Comparison of ENCODE assay signal across 9 mouse cellular contexts in genomic region chr4:13265755-13266154, GRCm38 (mm10).
DNase-seq lines count a peak whose midpoint lies in the region; ATAC-seq lines count a peak whose summit lies in the region.
"Had no signal": no experiment of that assay in that cellular context is flagged by ENCODE, and none has a peak within 500 bp of the region (broad histone marks: within the 10 kb centered on the region; RNA-seq: fewer than 3 reads in every experiment).

No protein-coding gene starts in this region.

- no peaks in the 10 kb centered on the region for H3K27me3 ChIP-seq in kidney, embryonic 15.5 days
- H3K27me3 ChIP-seq in intestine, embryonic 16.5 days (replicated peaks; ENCODE audit: control insufficient read depth, insufficient read depth, low read length), result no peaks in the 10 kb centered on the region
- H3K27me3 ChIP-seq in stomach, embryonic 16.5 days (ENCODE audit: control insufficient read depth, insufficient read depth, low read length), result no peaks in the 10 kb centered on the region
- H3K27me3 ChIP-seq: CH12.LX had no signal

- H3K4me2 ChIP-seq in kidney, embryonic 15.5 days, result no peak overlapping the region
- H3K4me2 ChIP-seq in intestine, embryonic 16.5 days (ENCODE audit: low read depth, low read length), result no peak overlapping the region
- no peak overlapping the region for H3K4me2 ChIP-seq in stomach, embryonic 16.5 days (ENCODE audit: low read depth, low read length)

- H3K36me3 ChIP-seq in kidney, embryonic 15.5 days, result no peaks in the 10 kb centered on the region
- H3K36me3 ChIP-seq in intestine, embryonic 16.5 days (ENCODE audit: control insufficient read depth, insufficient read depth, low read length), result no peaks in the 10 kb centered on the region
- H3K36me3 ChIP-seq in stomach, embryonic 16.5 days (ENCODE audit: control insufficient read depth, insufficient read depth, low read length), result no peaks in the 10 kb centered on the region

- DNase-seq in kidney, adult 9 months, result peak; percentile 9
- DNase-seq in heart, adult 8-10 months (ENCODE audit: low spot score), result peak; percentile 13
- no peak for DNase-seq in urinary bladder, postnatal 25 days (ENCODE audit: low spot score)
- DNase-seq in layer of hippocampus, adult 9-10 months (ENCODE audit: low spot score), result no peak
- DNase-seq: thymus, adult 2 months had no signal

- no peak overlapping the region for H3K9ac ChIP-seq in kidney, embryonic 15.5 days
- H3K9ac ChIP-seq in intestine, embryonic 16.5 days (ENCODE audit: low read depth, low read length), result no peak overlapping the region
- no peak overlapping the region for H3K9ac ChIP-seq in stomach, embryonic 16.5 days (ENCODE audit: low read length)

- no peak overlapping the region for H3K4me3 ChIP-seq in kidney, embryonic 15.5 days (replicated peaks)
- H3K4me3 ChIP-seq in intestine, embryonic 16.5 days (ENCODE audit: low read length), result no peak overlapping the region
- no peak overlapping the region for H3K4me3 ChIP-seq in stomach, embryonic 16.5 days (replicated peaks; ENCODE audit: low read length)

- no peaks in the 10 kb centered on the region for H3K9me3 ChIP-seq in kidney, embryonic 15.5 days (replicated peaks)
- no peaks in the 10 kb centered on the region for H3K9me3 ChIP-seq in intestine, embryonic 16.5 days (ENCODE audit: control insufficient read depth, low read length)
- no peaks in the 10 kb centered on the region for H3K9me3 ChIP-seq in stomach, embryonic 16.5 days (replicated peaks; ENCODE audit: control insufficient read depth, low read length)

- H3K27ac ChIP-seq in kidney, embryonic 15.5 days, result no peak overlapping the region
- no peak overlapping the region for H3K27ac ChIP-seq in intestine, embryonic 16.5 days (ENCODE audit: low read length)
- H3K27ac ChIP-seq in stomach, embryonic 16.5 days (ENCODE audit: low read length), result no peak overlapping the region

- ATAC-seq in kidney, embryonic 15.5 days (replicated peaks; ENCODE audit: low FRiP score), result no peak
- peak; percentile 65 for ATAC-seq in intestine, embryonic 16.5 days
- ATAC-seq in stomach, embryonic 16.5 days (ENCODE audit: insufficient read depth, low FRiP score), result peak; percentile 53; the same call in 1 of the 2 replicates

- peaks cover 11% of the 10 kb centered on the region; the same call in 1 of the 2 replicates for H3K4me1 ChIP-seq in kidney, embryonic 15.5 days
- H3K4me1 ChIP-seq in intestine, embryonic 16.5 days (ENCODE audit: control insufficient read depth, insufficient read depth, low read length), result peaks cover 5% of the 10 kb centered on the region
- H3K4me1 ChIP-seq in stomach, embryonic 16.5 days (ENCODE audit: control insufficient read depth, insufficient read depth, low read length), result peaks cover 7% of the 10 kb centered on the region

- WGBS in kidney, embryonic 15.5 days, result 47% methylated on average over 4 of the region's 4 CpGs
- 35% methylated on average over 4 of the region's 4 CpGs for WGBS in intestine, embryonic 16.5 days
- WGBS in stomach, embryonic 16.5 days, result 18% methylated on average over 4 of the region's 4 CpGs

Comparison
In these comparisons a context has a peak if more than half of its experiments do, and no peak if none do; other contexts are left out.
1. DNase-seq: peak in kidney, adult 9 months (single experiment) and heart, adult 8-10 months (single experiment); none in urinary bladder, postnatal 25 days (single experiment) and layer of hippocampus, adult 9-10 months (single experiment).